Mouse (Mus musculus) midbrain, postnatal 0 days (tissue): ENCODE measurements around the gene Hils1. TPM values are rescaled to one million over a fixed set of nuclear protein-coding genes. Genes with fewer than 3 reads are reported as not detected.
A peak's percentile ranks its signal among the peaks of the same experiment; 100 is the strongest.

Experiments
- ATAC-seq: fragments of 200-750 bp; cut with Nextera tagmentation; 2 replicates; pipeline ENCODE4 v1.8.0; 2017; ENCODE audit warnings: moderate number of reproducible peaks, mild to moderate bottlenecking, moderate TSS enrichment, moderate library complexity; ENCODE audit not compliant: low FRiP score
- DNase-seq: peaks from one replicate; pipeline ENCODE4 v3.0.0-alpha.2; 2015; ENCODE audit warnings: low spot score
- H3K27ac ChIP-seq: fragments of 300-500 bp; sonication (generic); 2 replicates; pipeline ENCODE4 v1.5.1; 2014; ENCODE audit warnings: low read depth, mild to moderate bottlenecking, low read length, mixed read lengths
- H3K27me3 ChIP-seq: fragments of 300-500 bp; sonication (generic); 2 replicates; pipeline ENCODE4 v1.6.1; 2014; ENCODE audit warnings: low read length, control low read depth, mixed read lengths; ENCODE audit not compliant: insufficient read depth
- H3K36me3 ChIP-seq: fragments of 300-500 bp; sonication (generic); 2 replicates; pipeline ENCODE4 v1.6.1; 2014; ENCODE audit warnings: low read length, control low read depth, mixed read lengths; ENCODE audit not compliant: insufficient read depth
- H3K4me1 ChIP-seq: fragments of 300-500 bp; sonication (generic); 2 replicates; pipeline ENCODE4 v1.6.1; 2014; ENCODE audit warnings: mild to moderate bottlenecking, control low read depth, antibody characterized with exemption, low read length, mixed read lengths; ENCODE audit not compliant: insufficient read depth
- H3K4me2 ChIP-seq: fragments of 300-500 bp; sonication (generic); 2 replicates; pipeline ENCODE4 v1.6.1; 2014; ENCODE audit warnings: low read depth, mild to moderate bottlenecking, low read length, mixed read lengths; ENCODE audit not compliant: poor library complexity, severe bottlenecking
- H3K4me3 ChIP-seq: fragments of 300-500 bp; sonication (generic); 2 replicates; pipeline ENCODE4 v1.5.1; 2014; ENCODE audit warnings: low read depth, mild to moderate bottlenecking, low read length, moderate library complexity
- H3K9ac ChIP-seq: fragments of 300-500 bp; sonication (generic); replicated peaks from 2 replicates; pipeline ENCODE4 v1.6.1; 2014; ENCODE audit warnings: mild to moderate bottlenecking, low read length, moderate library complexity, mixed read lengths; ENCODE audit not compliant: poor library complexity, severe bottlenecking
- H3K9me3 ChIP-seq: fragments of 300-500 bp; sonication (generic); 2 replicates; pipeline ENCODE4 v1.6.1; 2016; ENCODE audit warnings: low read length, control low read depth
- CTCF ChIP-seq: IDR thresholded peaks from 2 replicates; pipeline ENCODE4 v1.5.1; 2016; ENCODE audit warnings: antibody characterized with exemption, mild to moderate bottlenecking
- WGBS: fragments of 180-500 bp; shearing (Covaris S2); extraction: QIAGEN DNeasy Blood & Tissue Kit; methylation state at CpG from one replicate; pipeline ENCODE4 v1.1.7; 2014; 5-methylcytosine and 5-hydroxymethylcytosine counted together
- polyA plus RNA-seq: library from polyadenylated mRNA; unstranded; fragments of >200 nt; fragmentation: Nextera tagmentation; extraction: Ambion mirVana; gene quantifications from 2 replicates; pipeline ENCODE4 v1.2.1, GENCODE M21; 2015
- total RNA-seq: library from RNA; depleted of rRNA; stranded (reverse); fragments of >200 nt; gene quantifications from 2 replicates; pipeline ENCODE4 v1.2.3, GENCODE M21; 2014

Hils1 gene
- total and polyA plus RNA-seq, 2 experiments from 2014 or later = not detected

GRCm38 (mm10) chr11:94990749-94991577 is 23.6 kb downstream of the Hils1 start, which contains the start of gene Ppp1r9b:
Gene Ppp1r9b (plus strand): TSS chr11:94991035.
- ATAC-seq (peak; percentile 81), DNase-seq (peak; percentile 94)
- under 1% methylated on average over 61 of the region's 69 CpGs for WGBS
- peak within 1 kb of the TSS; percentile 93 for H3K27ac ChIP-seq
- peak within 1 kb of the TSS; percentile 91 for H3K9ac ChIP-seq
- H3K36me3 ChIP-seq = no peaks in the 10 kb centered on the region; the same call in 1 of the 2 replicates
- peak; percentile 72 for TF ChIP-seq CTCF
- H3K4me3 ChIP-seq = peak within 1 kb of the TSS; percentile 94
- no peaks in the 10 kb centered on the region for H3K27me3 ChIP-seq
- peak within 1 kb of the TSS; percentile 98 for H3K4me2 ChIP-seq
- H3K4me1 ChIP-seq = peaks cover 42% of the 10 kb centered on the region
- no peaks in the 10 kb centered on the region for H3K9me3 ChIP-seq

- ATAC-seq = no peak
- TF ChIP-seq CTCF = no peak
- Histone ChIP-seq H3K36me3 (peaks cover 8% of the 10 kb centered on the region), H3K4me1 (peaks cover 42% of the 10 kb centered on the region), H3K9ac (peak overlapping the region; percentile 91), H3K27ac (peak overlapping the region; percentile 93), H3K4me3 (peak overlapping the region; percentile 94), H3K27me3 (no peaks in the 10 kb centered on the region), H3K9me3 (no peaks in the 10 kb centered on the region), H3K4me2 (peak overlapping the region; percentile 98)
- WGBS = under 1% methylated on average over 92 of the region's 99 CpGs
- peak; percentile 38 for DNase-seq
Measured at GRCm38 (mm10) chr11:94991641-94992479, 24.5 kb downstream of the Hils1 start.

GRCm38 (mm10) chr11:94992480-94992753 is 25.0 kb downstream of the Hils1 start:
- Histone ChIP-seq H3K27ac (peak overlapping the region; percentile 32; the same call in 1 of the 2 replicates), H3K36me3 (peaks cover 13% of the 10 kb centered on the region), H3K9ac (peak overlapping the region; percentile 91), H3K9me3 (no peaks in the 10 kb centered on the region), H3K4me3 (peak overlapping the region; percentile 94), H3K4me1 (peaks cover 42% of the 10 kb centered on the region), H3K27me3 (no peaks in the 10 kb centered on the region), H3K4me2 (peak overlapping the region; percentile 98)
- ATAC-seq (no peak), DNase-seq (no peak)
- no peak for TF ChIP-seq CTCF
- WGBS = under 1% methylated on average over 20 of the region's 20 CpGs

- under 1% methylated on average over 22 of the region's 22 CpGs for WGBS
- DNase-seq (peak; percentile 50), ATAC-seq (no peak)
- Histone ChIP-seq H3K9ac (peak overlapping the region; percentile 91), H3K4me2 (peak overlapping the region; percentile 98), H3K27ac (peak overlapping the region; percentile 32; the same call in 1 of the 2 replicates), H3K4me1 (peaks cover 42% of the 10 kb centered on the region), H3K36me3 (peaks cover 19% of the 10 kb centered on the region), H3K9me3 (no peaks in the 10 kb centered on the region), H3K27me3 (no peaks in the 10 kb centered on the region), H3K4me3 (peak overlapping the region; percentile 94)
- TF ChIP-seq CTCF = no peak
Measured at GRCm38 (mm10) chr11:94992754-94993606, 25.6 kb downstream of the Hils1 start.

- H3K4me1 ChIP-seq = peaks cover 35% of the 10 kb centered on the region
Measured at GRCm38 (mm10) chr11:94994208-94994814, 26.9 kb downstream of the Hils1 start.

More at GRCm38 (mm10) chr11:94994208-94994814, 26.9 kb downstream of the Hils1 start:
- peak overlapping the region; percentile 98 for H3K4me2 ChIP-seq
- peak overlapping the region; percentile 91 for H3K9ac ChIP-seq
- H3K4me3 ChIP-seq = peak overlapping the region; percentile 94
- no peak for TF ChIP-seq CTCF
- H3K27ac ChIP-seq = no peak overlapping the region
- DNase-seq (no peak), ATAC-seq (no peak)
- 35% methylated on average over 10 of the region's 10 CpGs for WGBS
- peaks cover 25% of the 10 kb centered on the region for H3K36me3 ChIP-seq
- no peaks in the 10 kb centered on the region for H3K9me3 ChIP-seq
- no peaks in the 10 kb centered on the region for H3K27me3 ChIP-seq
